Mouse (Mus musculus) CD4-positive, CD25-positive, alpha-beta regulatory T cell, adult 4 months (primary cell): Measurements from ENCODE around the gene Nhsl2. TPM values are rescaled to one million over a fixed set of nuclear protein-coding genes. Genes with fewer than 3 reads are reported as not detected.
A peak's percentile ranks its signal among the peaks of the same experiment; 100 is the strongest.
"Not testable (repeated sequence)": the region's sequence is repeated elsewhere in the genome, so short reads cannot be mapped to it uniquely, and the experiment has no call there.

ENCODE experiments used
- ATAC-seq: one replicate; pipeline ENCODE4 v1.8.0; 2017
- polyA plus RNA-seq, 2 experiments: library from polyadenylated mRNA; unstranded; fragments of 100-300 nt; shearing (Covaris generic); gene quantifications; one replicate each; pipeline ENCODE4 v1.2.1; 2017

Gene Nhsl2
- polyA plus RNA-seq, 2 experiments from 2014 or later = 1.4 to 2.2 TPM

DNA sequence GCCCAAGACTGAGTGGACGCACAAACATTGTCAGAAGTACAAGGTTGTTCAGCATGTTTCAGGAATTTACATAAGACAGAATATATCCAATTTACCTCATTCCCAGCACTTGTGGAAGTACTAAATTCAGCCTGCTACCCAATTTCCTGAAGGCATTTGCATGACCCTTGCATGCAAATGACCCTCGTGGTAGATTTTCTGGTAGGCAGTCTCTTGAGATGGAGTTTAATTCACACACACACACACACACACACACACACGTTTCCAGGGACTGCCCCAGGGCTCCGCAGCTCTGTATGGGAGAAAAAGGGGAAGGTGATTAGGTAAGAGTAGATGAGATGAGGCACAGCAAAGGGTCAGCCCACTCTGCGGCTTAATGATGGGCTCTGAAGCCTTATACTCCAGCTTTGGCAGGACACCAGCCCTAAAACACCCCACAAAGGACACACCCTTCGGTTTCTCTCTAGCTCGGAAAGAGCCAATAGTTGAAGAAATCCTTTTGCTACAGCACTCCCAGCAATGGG lies 245.3 kb downstream of the Nhsl2 start:
- no peak for ATAC-seq

DNA sequence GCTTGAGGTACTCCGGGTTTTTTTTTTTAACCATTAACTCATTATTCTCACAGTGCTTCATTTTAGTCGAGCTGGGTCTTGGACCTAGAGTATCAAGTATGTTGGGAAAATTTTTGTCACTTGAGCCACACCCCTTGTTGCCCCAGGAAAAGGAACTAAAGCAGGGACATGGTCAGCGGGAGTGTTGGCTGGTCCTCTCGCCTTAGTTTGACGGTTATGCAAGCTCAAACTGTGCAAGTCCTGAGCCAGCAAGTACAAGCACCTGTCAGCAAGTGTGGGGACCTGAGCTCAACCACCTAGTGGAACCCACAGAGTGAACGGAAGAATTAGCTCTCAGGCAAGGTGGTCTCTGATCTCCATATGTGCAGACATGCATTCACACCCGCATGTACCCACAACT lies 252.7 kb downstream of the Nhsl2 start:
- no peak for ATAC-seq

DNA sequence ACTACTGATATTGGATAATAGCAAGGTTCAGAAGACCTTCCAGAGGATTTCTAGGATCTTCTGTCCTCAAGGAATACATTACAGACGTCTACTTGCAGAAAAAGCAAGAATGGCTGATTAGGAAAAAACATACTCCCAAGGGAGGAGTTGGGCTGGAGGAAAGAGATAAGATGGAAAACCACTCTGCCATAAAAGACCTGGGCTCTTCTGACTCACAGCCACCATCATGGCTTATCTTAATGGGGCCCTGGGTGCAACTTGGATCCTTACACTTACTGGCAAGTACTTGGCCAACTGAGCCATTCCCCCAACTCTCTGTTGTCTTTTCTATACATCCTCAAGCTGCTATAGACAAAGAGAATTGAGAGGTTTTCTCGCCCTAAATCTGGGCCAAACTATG lies 254.6 kb downstream of the Nhsl2 start:
- ATAC-seq = not testable (repeated sequence)

DNA sequence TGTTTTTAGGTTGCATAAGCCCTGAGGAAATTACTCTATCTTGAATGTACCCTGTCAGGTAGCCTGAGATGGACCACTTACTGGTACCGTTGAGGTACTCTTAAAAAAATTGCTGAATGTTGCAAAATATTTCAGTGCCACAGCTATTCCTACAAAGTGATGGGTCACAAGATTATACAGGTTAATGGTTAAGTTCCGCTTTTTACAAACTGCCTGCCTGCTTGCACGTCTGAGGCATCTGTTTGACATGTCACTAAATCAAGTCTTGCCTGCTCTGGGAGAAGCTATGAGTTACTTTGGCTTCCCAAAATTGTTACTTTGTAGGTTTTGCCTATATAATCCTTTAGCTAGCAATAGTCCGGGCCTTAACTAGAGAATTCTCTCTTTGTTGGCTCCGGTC lies 260.2 kb downstream of the Nhsl2 start:
- not testable (repeated sequence) for ATAC-seq

DNA sequence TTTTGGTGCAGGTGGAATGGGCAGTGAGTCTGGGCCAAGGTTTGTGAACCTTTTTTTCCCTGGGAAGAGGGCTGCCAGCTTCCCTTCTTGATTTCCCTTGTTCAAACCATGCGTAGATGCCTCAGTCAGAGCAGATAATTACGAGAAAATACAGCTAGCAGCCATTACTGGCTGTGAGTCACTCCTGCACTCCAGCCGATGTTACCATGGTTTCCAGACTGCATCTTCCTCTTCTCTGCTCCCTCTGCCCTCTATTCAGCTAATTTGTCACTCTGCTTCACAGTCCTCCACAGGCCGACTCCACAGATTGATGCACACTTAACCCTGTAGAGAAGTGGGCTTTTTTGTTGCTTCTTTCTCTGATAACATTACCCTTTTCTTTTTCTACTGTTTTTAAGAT lies 266.5 kb downstream of the Nhsl2 start:
- ATAC-seq = no peak

DNA sequence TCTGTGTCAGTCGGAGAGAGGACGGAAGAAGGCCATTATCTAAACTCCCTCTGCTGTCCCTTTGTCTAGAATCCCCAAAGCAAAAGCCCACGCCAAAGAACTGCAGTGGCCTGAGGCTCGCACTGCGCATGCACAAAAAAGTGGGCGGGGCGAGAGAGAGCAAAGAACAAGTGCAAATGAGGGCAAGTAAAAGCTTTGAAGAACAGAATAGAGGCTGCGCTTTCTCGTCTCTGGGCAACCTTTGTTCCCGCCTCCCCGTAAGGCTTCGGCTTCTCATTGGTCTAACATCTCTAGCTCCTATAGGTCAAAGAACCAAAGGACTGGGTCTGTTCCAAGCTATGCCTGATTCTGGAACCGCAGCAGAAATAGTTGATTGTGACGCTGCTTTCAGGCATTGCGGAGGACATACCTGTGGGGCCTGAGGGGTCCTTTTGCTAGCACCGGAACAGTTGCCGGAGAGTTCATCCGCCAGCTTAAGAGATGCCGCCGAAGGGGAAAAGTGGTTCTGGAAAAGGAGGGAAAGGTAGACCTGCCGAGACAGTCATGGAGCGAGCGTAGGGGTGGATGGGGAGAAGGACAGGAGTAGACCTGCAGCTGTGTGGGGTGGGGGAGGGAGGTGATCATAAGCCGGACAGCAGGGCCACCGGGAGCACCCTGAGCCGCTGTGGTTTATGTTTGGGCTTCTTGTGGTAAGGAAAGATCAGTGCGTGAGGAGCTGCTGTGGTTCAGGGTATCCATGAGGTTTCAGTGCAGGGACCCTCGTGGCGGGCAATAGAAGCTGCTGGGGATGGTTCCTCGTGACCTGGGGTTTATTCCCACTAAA lies 270.1 kb downstream of the Nhsl2 start, which contains the start of gene Pin4:
Gene Pin4, plus strand, starts transcription at position 406 of the 823 bp plus-strand sequence.
- ATAC-seq = peak; percentile 99

DNA sequence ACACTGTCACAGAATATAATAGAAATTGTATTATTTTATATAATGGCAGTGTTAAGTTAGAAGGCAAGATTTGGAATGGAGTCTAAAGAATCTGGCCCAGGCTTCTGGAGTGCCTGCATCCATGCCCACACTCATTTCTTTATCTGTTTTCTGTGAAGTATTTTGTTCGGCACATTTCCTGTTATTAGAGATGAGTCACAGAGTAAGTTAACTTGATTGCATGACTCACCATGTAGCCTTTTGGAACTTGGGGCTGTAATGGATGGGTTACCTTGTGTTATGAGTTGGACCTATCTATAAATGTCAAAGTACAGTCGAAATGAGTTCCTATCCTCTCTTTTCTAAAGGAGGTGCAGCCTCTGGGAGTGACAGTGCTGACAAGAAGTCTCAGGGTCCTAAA lies 272.1 kb downstream of the Nhsl2 start:
- no peak for ATAC-seq

DNA sequence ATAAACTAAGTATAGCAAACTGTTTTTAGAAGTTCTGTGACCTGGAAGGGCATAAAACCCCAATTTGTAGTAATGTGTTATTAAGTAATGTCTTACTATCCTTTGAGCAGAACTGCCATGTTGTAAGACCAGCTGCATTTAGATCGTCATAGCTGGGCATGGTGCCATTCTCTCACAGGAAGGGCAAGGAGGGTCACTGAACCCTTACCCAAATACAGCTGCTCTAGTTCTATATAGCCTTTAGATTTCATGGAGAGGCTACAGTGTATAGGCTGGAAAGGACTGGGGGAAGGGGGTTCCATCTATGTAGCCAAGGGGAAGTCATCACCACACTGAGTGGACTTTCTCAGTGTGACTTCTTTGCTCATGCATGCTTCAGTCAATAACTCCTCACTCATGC lies 292.0 kb downstream of the Nhsl2 start:
- no peak for ATAC-seq

Other genes starting within 250 kb of the Nhsl2 start
- gene Ogt, start 209.3 kb upstream of the Nhsl2 start, polyA plus RNA-seq = 100 to 1,000 TPM; 178 to 203 TPM
- gene Cxcr3, start 115.1 kb upstream of the Nhsl2 start, polyA plus RNA-seq = 100 to 1,000 TPM; 155 to 211 TPM
- gene Gm4779, start 55.0 kb upstream of the Nhsl2 start, polyA plus RNA-seq = 1 to 10 TPM in 1 of 2 experiments, not detected in 1; 1.4 TPM
- gene 8030474K03Rik, start 54.7 kb upstream of the Nhsl2 start, polyA plus RNA-seq = 1 to 10 TPM in 1 of 2 experiments, not detected in 1; 2.6 TPM
- 1 to 10 TPM in 1 of 2 experiments, under 1 TPM in 1; 0.50 to 2.3 TPM for gene Rtl5, start 221.9 kb downstream of the Nhsl2 start, polyA plus RNA-seq